In the genomic region with DNA sequence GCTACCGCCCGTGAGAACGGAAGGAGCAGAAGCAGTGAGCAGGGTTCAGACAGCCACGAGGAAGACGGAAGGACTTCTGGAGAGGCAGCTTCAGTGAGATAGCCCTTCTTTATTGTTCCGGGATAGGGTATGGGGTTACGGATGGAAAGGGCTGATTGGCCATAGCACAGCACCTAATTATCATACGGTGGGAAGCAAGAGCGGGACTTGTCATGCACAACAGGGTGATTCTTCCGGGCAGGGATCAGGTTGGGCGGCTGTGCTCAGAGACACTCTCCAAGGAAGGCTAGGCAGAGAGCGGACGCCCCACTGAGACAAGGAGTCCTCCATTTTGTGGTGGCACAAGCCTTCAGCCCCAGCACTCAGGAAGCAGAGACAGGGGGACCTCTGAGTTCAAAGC, we compare ENCODE assay signal across 26 mouse cellular contexts. TPM values are rescaled to one million over a fixed set of nuclear protein-coding genes. Genes with fewer than 3 reads are reported as not detected.
A peak's percentile ranks its signal among the peaks of the same experiment; 100 is the strongest.
DNase-seq lines count a peak whose midpoint lies in the region; TF ChIP-seq lines count a peak whose summit lies in the region.
"Had no signal": no experiment of that assay in that cellular context is flagged by ENCODE, and none has a peak within 500 bp of the region (broad histone marks: within the 10 kb centered on the region; RNA-seq: fewer than 3 reads in every experiment).

No protein-coding gene starts in this region.

- H3K27ac ChIP-seq in testis, adult 2 months (ENCODE audit: control insufficient read depth, insufficient read depth, low read depth, low read length), result no peak overlapping the region
- H3K27ac ChIP-seq: embryonic facial prominence, embryonic 13.5 days; embryonic facial prominence, embryonic 15.5 days; forebrain, embryonic 10.5 days; forebrain, embryonic 12.5 days had no signal

- TF ChIP-seq POLR2A in testis, adult 2 months (IDR thresholded peaks at IDR 0.05; ENCODE audit: control insufficient read depth, low read depth, low read length), result no peak

- TF ChIP-seq CTCF in testis, adult 2 months (IDR thresholded peaks at IDR 0.05; ENCODE audit: control insufficient read depth, insufficient read depth, insufficient replicate concordance, low read depth, low read length), result no peak

- peak overlapping the region; percentile 83 for H3K4me3 ChIP-seq in testis, adult 2 months (ENCODE audit: control insufficient read depth, low read depth, low read length)
- H3K4me3 ChIP-seq: embryonic facial prominence, embryonic 13.5 days; embryonic facial prominence, embryonic 15.5 days; erythroblast, embryonic 14.5 days; forebrain, embryonic 10.5 days; forebrain, embryonic 12.5 days had no signal

- H3K27me3 ChIP-seq in testis, adult 2 months (ENCODE audit: control insufficient read depth, insufficient read depth, low read length), result no peaks in the 10 kb centered on the region
- H3K27me3 ChIP-seq: CH12.LX; embryonic facial prominence, embryonic 13.5 days; embryonic facial prominence, embryonic 15.5 days; forebrain, embryonic 12.5 days; Patski had no signal

- no peaks in the 10 kb centered on the region for H3K36me3 ChIP-seq in testis, adult 2 months (ENCODE audit: control insufficient read depth, insufficient read depth, low read length)
- H3K36me3 ChIP-seq: embryonic facial prominence, embryonic 13.5 days; embryonic facial prominence, embryonic 15.5 days; forebrain, embryonic 10.5 days; forebrain, embryonic 12.5 days; G1E had no signal

- DNase-seq in testis, postnatal 10 days (ENCODE audit: low spot score), result no peak
- DNase-seq in ES-CJ7 (ENCODE audit: low read depth, low spot score), result peak; percentile 91
- peak; percentile 95 for DNase-seq in R1 (ENCODE audit: low read depth, low spot score)
- DNase-seq in ZHBTc4 (ENCODE audit: low read depth, low spot score), result peak; percentile 91
- no peak for DNase-seq in left cerebral cortex, postnatal 10 days (ENCODE audit: extremely low spot score in 1 of 2, low spot score in 2 of 2)
- DNase-seq in heart, adult 18-20 months, result no peak
- DNase-seq in left cerebral cortex, postnatal 14 days (ENCODE audit: low spot score in 2 of 2), result no peak
- DNase-seq: adrenal gland, adult 8-10 months; adrenal gland, postnatal 14 days; adrenal gland, postnatal 36 days; B cell, adult 2 months; cerebellum, adult 11-12 months; cerebellum, adult 8-10 months; cerebellum, adult 9-11 months; cerebellum, postnatal 14 days; cerebellum, postnatal 36 days; embryo, embryonic 11 days had no signal

- H3K4me1 ChIP-seq in testis, adult 2 months (ENCODE audit: control insufficient read depth, insufficient read depth, low read length), result peaks cover 6% of the 10 kb centered on the region
- H3K4me1 ChIP-seq: embryonic facial prominence, embryonic 13.5 days; embryonic facial prominence, embryonic 15.5 days; forebrain, embryonic 10.5 days; forebrain, embryonic 12.5 days had no signal

- intact Hi-C loops in left cerebral cortex, postnatal 10 days (cut with DNase I), result no loop called here
- intact Hi-C loops in left cerebral cortex, postnatal 14 days (cut with DNase I), result no loop called here

RNA-seq across cellular contexts. Expression of a gene that starts 22.0 kb away (rescaled TPM):
- 12.6 and 13.1 TPM in 2 replicates for polyA plus RNA-seq in testis, adult 2 months (2012; rRNA removed)
- total RNA-seq in left cerebral cortex, postnatal 10 days (2021), result 10 to 100 TPM in 1 of 2 experiments, 1 to 10 TPM in 1; 9.5 to 10.1 TPM
- total RNA-seq in heart, adult 18-20 months (2021), result 10 to 100 TPM; 38.6 to 43.6 TPM
- total RNA-seq in left cerebral cortex, postnatal 14 days (2021), result 10 to 100 TPM; 13.7 to 17.2 TPM

RNA-seq across cellular contexts. Expression of a gene that starts 53.0 kb away (rescaled TPM):
- 36.2 and 41.6 TPM in 2 replicates for polyA plus RNA-seq in testis, adult 2 months (2012; rRNA removed)
- 10 to 100 TPM; 17.3 to 18.6 TPM for total RNA-seq in left cerebral cortex, postnatal 10 days (2021)
- total RNA-seq in heart, adult 18-20 months (2021), result 1 to 10 TPM; 3.7 to 4.1 TPM
- 10 to 100 TPM; 10.9 to 12.3 TPM for total RNA-seq in left cerebral cortex, postnatal 14 days (2021)

RNA-seq across cellular contexts. Expression of a gene that starts 59.2 kb away (rescaled TPM):
- polyA plus RNA-seq in testis, adult 2 months (2012; rRNA removed), result 6.3 and 6.8 TPM in 2 replicates
- 10 to 100 TPM; 17.2 to 20.5 TPM for total RNA-seq in left cerebral cortex, postnatal 10 days (2021)
- total RNA-seq in heart, adult 18-20 months (2021), result 10 to 100 TPM; 14.5 to 20.7 TPM
- 10 to 100 TPM; 16.1 to 17.5 TPM for total RNA-seq in left cerebral cortex, postnatal 14 days (2021)

Comparison
In these comparisons a context has a peak if more than half of its experiments do, and no peak if none do; other contexts are left out.
1. DNase-seq: peak in ES-CJ7 (single experiment), R1 (single experiment) and ZHBTc4 (single experiment); none in testis, postnatal 10 days (single experiment), left cerebral cortex, postnatal 10 days (0 of 2), heart, adult 18-20 months (0 of 2) and left cerebral cortex, postnatal 14 days (0 of 2).